Mouse (Mus musculus) MEL (cell line): ENCODE measurements around the gene Polr2h. TPM values are rescaled to one million over a fixed set of nuclear protein-coding genes. Genes with fewer than 3 reads are reported as not detected.
A peak's percentile ranks its signal among the peaks of the same experiment; 100 is the strongest.

Experiments
- DNase-seq: peaks from one replicate; pipeline ENCODE4 v3.0.0; 2011; ENCODE audit warnings: low read depth, low spot score
- H3K27ac ChIP-seq: 2 replicates; pipeline ENCODE4 v1.5.1; 2012; ENCODE audit warnings: low read depth, mild to moderate bottlenecking, control low read depth, low read length, moderate library complexity; ENCODE audit not compliant: control insufficient read depth
- H3K27me3 ChIP-seq, 2 experiments: fragments of 150-350 bp in 1 of 2; sonication (generic) in 1 of 2; 2 replicates each; pipeline ENCODE4 v1.6.1; 2012; ENCODE audit warnings: low read length in 2 of 2, mild to moderate bottlenecking in 2 of 2, improper control_type of control experiment in 1 of 2, moderate library complexity in 1 of 2; ENCODE audit not compliant: insufficient read depth in 2 of 2, control insufficient read depth in 1 of 2
- H3K36me3 ChIP-seq, 2 experiments: 2 replicates each; pipeline ENCODE4 v1.6.1; 2012 to 2014; ENCODE audit warnings: low read length in 2 of 2, improper control_type of control experiment in 1 of 2, inconsistent platforms in 1 of 2, mild to moderate bottlenecking in 1 of 2; ENCODE audit not compliant: insufficient read depth in 2 of 2, control insufficient read depth in 1 of 2
- H3K4me1 ChIP-seq, 2 experiments: fragments of 150-350 bp in 1 of 2; sonication (generic) in 1 of 2; 2 replicates each; pipeline ENCODE4 v1.6.1; 2012; ENCODE audit warnings: low read length in 2 of 2, improper control_type of control experiment in 1 of 2, mild to moderate bottlenecking in 1 of 2; ENCODE audit not compliant: insufficient read depth in 2 of 2, control insufficient read depth in 1 of 2
- H3K4me3 ChIP-seq, 2 experiments: fragments of 150-350 bp in 1 of 2; sonication (generic) in 1 of 2; 2 replicates each; pipeline ENCODE4 v1.5.1; 2012; ENCODE audit warnings: low read depth in 2 of 2, low read length in 2 of 2, mild to moderate bottlenecking in 2 of 2, moderate library complexity in 2 of 2, control low read depth in 1 of 2, improper control_type of control experiment in 1 of 2; ENCODE audit not compliant: control insufficient read depth in 1 of 2, insufficient read depth in 1 of 2
- H3K79me2 ChIP-seq: 2 replicates; pipeline ENCODE4 v1.6.1; 2012; ENCODE audit warnings: mild to moderate bottlenecking, low read length, moderate library complexity; ENCODE audit not compliant: control insufficient read depth, poor library complexity, insufficient read depth
- H3K9ac ChIP-seq: 2 replicates; pipeline ENCODE4 v1.6.1; 2012; ENCODE audit warnings: low read depth, mild to moderate bottlenecking, control low read depth, low read length, moderate library complexity; ENCODE audit not compliant: control insufficient read depth, poor library complexity, severe bottlenecking
- H3K9me3 ChIP-seq: fragments of 150-350 bp; sonication (generic); replicated peaks from 2 replicates; pipeline ENCODE4 v1.6.1; 2012; ENCODE audit warnings: mild to moderate bottlenecking, low read length, improper control_type of control experiment, moderate library complexity; ENCODE audit not compliant: insufficient read depth
- BHLHE40 ChIP-seq: IDR thresholded peaks from 2 replicates; pipeline ENCODE4 v1.6.1; 2012; ENCODE audit warnings: low read depth, mild to moderate bottlenecking, inconsistent platforms, low read length, improper control_type of control experiment, borderline replicate concordance
- CHD1 ChIP-seq: IDR thresholded peaks from 2 replicates; pipeline ENCODE4 v1.6.1; 2012; ENCODE audit warnings: low read depth, mild to moderate bottlenecking, inconsistent platforms, low read length, improper control_type of control experiment
- CTCF ChIP-seq, 3 experiments: IDR thresholded peaks in 2 of 3; conservative IDR thresholded peaks in 1 of 3; 2 replicates each; pipeline ENCODE4 v1.5.1; 2011 to 2012; ENCODE audit warnings: low read length in 3 of 3, low read depth in 2 of 3, mild to moderate bottlenecking in 2 of 3, improper control_type of control experiment in 1 of 3, inconsistent platforms in 1 of 3, mixed read lengths in 1 of 3, moderate library complexity in 1 of 3; ENCODE audit not compliant: control insufficient read depth in 1 of 3, insufficient read depth in 1 of 3, poor library complexity in 1 of 3, severe bottlenecking in 1 of 3
- ELF1 ChIP-seq: IDR thresholded peaks from 2 replicates; pipeline ENCODE4 v1.6.1; 2014; ENCODE audit warnings: low read depth, mild to moderate bottlenecking, inconsistent platforms, low read length, improper control_type of control experiment, moderate library complexity
- EP300 ChIP-seq, 2 experiments: IDR thresholded peaks; 2 replicates each; pipeline ENCODE4 v1.6.1; 2011; ENCODE audit warnings: improper control_type of control experiment in 2 of 2, low read length in 2 of 2, low read depth in 1 of 2, mild to moderate bottlenecking in 1 of 2
- GABPA ChIP-seq: IDR thresholded peaks from 2 replicates; pipeline ENCODE4 v1.6.1; 2012; ENCODE audit warnings: low read depth, mild to moderate bottlenecking, inconsistent platforms, low read length, improper control_type of control experiment, moderate library complexity
- GATA1 ChIP-seq: IDR thresholded peaks from 2 replicates; pipeline ENCODE4 v1.6.1; 2011; ENCODE audit warnings: low read depth, low read length, improper control_type of control experiment
- HCFC1 ChIP-seq: IDR thresholded peaks from 2 replicates; pipeline ENCODE4 v1.6.1; 2012; ENCODE audit warnings: low read depth, mild to moderate bottlenecking, inconsistent platforms, low read length, improper control_type of control experiment, moderate library complexity
- JUND ChIP-seq: IDR thresholded peaks from 2 replicates; pipeline ENCODE4 v1.6.1; 2011; ENCODE audit warnings: low read depth, mild to moderate bottlenecking, improper control_type of control experiment, low read length
- MYB ChIP-seq: IDR thresholded peaks from 2 replicates; pipeline ENCODE4 v1.6.1; 2011; ENCODE audit warnings: mild to moderate bottlenecking, low read depth, low read length, improper control_type of control experiment
- NELFE ChIP-seq: IDR thresholded peaks from 2 replicates; pipeline ENCODE4 v1.6.1; 2011; ENCODE audit warnings: low read depth, low read length, improper control_type of control experiment
- POLR2A ChIP-seq, 2 experiments: IDR thresholded peaks; 2 replicates each; pipeline ENCODE4 v1.6.1; 2011 to 2012; ENCODE audit warnings: low read length in 2 of 2, mild to moderate bottlenecking in 2 of 2, control low read depth in 1 of 2, improper control_type of control experiment in 1 of 2, low read depth in 1 of 2, moderate library complexity in 1 of 2; ENCODE audit not compliant: control insufficient read depth in 1 of 2, insufficient read depth in 1 of 2, poor library complexity in 1 of 2
- POLR2AphosphoS5 ChIP-seq: IDR thresholded peaks from 2 replicates; pipeline ENCODE4 v1.6.1; 2012; ENCODE audit warnings: low read depth, borderline replicate concordance, mild to moderate bottlenecking, inconsistent platforms, low read length, moderate library complexity, mixed read lengths
- RAD21 ChIP-seq: IDR thresholded peaks from 2 replicates; pipeline ENCODE4 v1.6.1; 2011; ENCODE audit warnings: mild to moderate bottlenecking, low read depth, low read length, improper control_type of control experiment
- RCOR1 ChIP-seq: IDR thresholded peaks from 2 replicates; pipeline ENCODE4 v1.6.1; 2012; ENCODE audit warnings: low read depth, mild to moderate bottlenecking, inconsistent platforms, low read length, improper control_type of control experiment
- SIN3A ChIP-seq: IDR thresholded peaks from 2 replicates; pipeline ENCODE4 v1.6.1; 2012; ENCODE audit warnings: low read length, improper control_type of control experiment, inconsistent platforms
- SMC3 ChIP-seq: IDR thresholded peaks from 2 replicates; pipeline ENCODE4 v1.6.1; 2011; ENCODE audit warnings: low read depth, low read length, improper control_type of control experiment
- UBTF ChIP-seq: IDR thresholded peaks from 2 replicates; pipeline ENCODE4 v1.6.1; 2012; ENCODE audit warnings: low read depth, mild to moderate bottlenecking, inconsistent platforms, low read length, improper control_type of control experiment, moderate library complexity, borderline replicate concordance; ENCODE audit not compliant: insufficient read depth
- USF1 ChIP-seq: IDR thresholded peaks from 2 replicates; pipeline ENCODE4 v1.6.1; 2014; ENCODE audit warnings: low read depth, mild to moderate bottlenecking, inconsistent platforms, low read length, improper control_type of control experiment, moderate library complexity
- ZC3H11A ChIP-seq: IDR thresholded peaks from 2 replicates; pipeline ENCODE4 v1.6.1; 2012; ENCODE audit warnings: low read depth, mild to moderate bottlenecking, inconsistent platforms, low read length, improper control_type of control experiment
- ZKSCAN1 ChIP-seq: IDR thresholded peaks from 2 replicates; pipeline ENCODE4 v1.6.1; 2012; ENCODE audit warnings: low read depth, mild to moderate bottlenecking, inconsistent platforms, low read length, improper control_type of control experiment, moderate library complexity
- polyA plus RNA-seq, 2 experiments: library from polyadenylated mRNA; stranded (reverse) in 1 of 2; unstranded in 1 of 2; fragments of >175 nt in 1 of 2; fragments of >200 nt in 1 of 2; gene quantifications; 2 replicates each; pipeline versions ENCODE4 v1.2.1 to v1.2.4; 2012; ENCODE audit warnings: low replicate concordance in 2 of 2, low read depth in 1 of 2; ENCODE audit not compliant: insufficient read length in 2 of 2, insufficient read depth in 1 of 2, missing spikeins in 1 of 2
- total RNA-seq: library from RNA; depleted of rRNA; stranded (reverse); fragments of 300-350 nt; gene quantifications from 2 replicates; pipeline ENCODE4 v1.2.3, GENCODE M21; 2012; rRNA removed

The Polr2h gene
- total and polyA plus RNA-seq, 3 experiments: 95.4 to 180 TPM; not detected in 1

DNA sequence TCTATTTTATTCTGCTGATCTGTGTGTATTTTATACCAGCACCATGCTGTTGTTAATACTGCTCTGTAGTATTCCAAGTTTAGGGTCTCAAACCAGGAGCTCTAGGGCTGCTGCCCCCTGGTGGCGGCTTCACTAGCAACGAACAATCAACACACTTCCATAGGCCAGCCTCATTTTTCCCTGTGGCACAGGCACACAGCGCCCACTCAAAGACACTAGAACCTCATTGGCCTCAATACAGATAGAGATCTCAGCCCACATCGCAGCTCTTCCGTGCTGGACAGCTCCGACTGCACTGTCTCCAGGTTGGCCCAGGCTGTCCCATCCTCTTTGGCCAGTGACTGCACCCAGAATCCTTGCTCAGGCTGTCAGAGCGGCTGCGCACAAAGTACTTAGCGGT is 47.8 kb downstream of the Polr2h start:
- no peaks in the 10 kb centered on the region for H3K4me1 ChIP-seq
- no peak overlapping the region for H3K27ac ChIP-seq
- TF ChIP-seq GATA1: no peak; the same call in 1 of the 2 replicates
- TF ChIP-seq UBTF: no peak
- no peak for TF ChIP-seq GABPA
- TF ChIP-seq ZKSCAN1: no peak
- TF ChIP-seq RAD21: peak; percentile 42
- TF ChIP-seq ELF1: no peak
- no peak for TF ChIP-seq RCOR1
- no peak for TF ChIP-seq JUND
- no peak for TF ChIP-seq HCFC1
- TF ChIP-seq POLR2AphosphoS5: no peak
- no peak for TF ChIP-seq EP300 (IDR thresholded peaks at IDR 0.05; ENCODE audit: low read depth in 1 of 2, low read length in 2 of 2)
- TF ChIP-seq SIN3A: no peak
- no peak for TF ChIP-seq USF1
- peak; percentile 74 for TF ChIP-seq SMC3
- TF ChIP-seq BHLHE40: no peak
- TF ChIP-seq NELFE: no peak
- TF ChIP-seq POLR2A (IDR thresholded peaks at IDR 0.05; ENCODE audit: control insufficient read depth in 1 of 2, insufficient read depth in 1 of 2, low read depth in 1 of 2, low read length in 2 of 2, poor library complexity in 1 of 2): no peak
- TF ChIP-seq CTCF (IDR thresholded peaks at IDR 0.05 in 2 of 3, conservative IDR thresholded peaks at IDR 0.05 in 1 of 3; ENCODE audit: control insufficient read depth in 1 of 3, insufficient read depth in 1 of 3, low read depth in 2 of 3, low read length in 3 of 3, poor library complexity in 1 of 3, severe bottlenecking in 1 of 3): peak; percentile 71 to 90 (median 76)
- TF ChIP-seq ZC3H11A: 0 out of 2 replicates have a peak, but pooled peaks have one; percentile 24
- TF ChIP-seq CHD1: no peak
- TF ChIP-seq MYB: no peak
- no peak overlapping the region for H3K9ac ChIP-seq
- no peak overlapping the region for H3K4me3 ChIP-seq
- H3K27me3 ChIP-seq: peaks cover 0 to 1% of the 10 kb centered on the region in 2 experiments; a peak in 3 of 4 replicates
- H3K9me3 ChIP-seq: no peaks in the 10 kb centered on the region
- no peaks in the 10 kb centered on the region for H3K79me2 ChIP-seq
- peak; percentile 65 for DNase-seq
- H3K36me3 ChIP-seq: no peaks in the 10 kb centered on the region

Other genes with a start within 250 kb of the Polr2h start
- gene Eif2b5, start 218.8 kb upstream of the Polr2h start, total RNA-seq: 131 and 137 TPM in 2 replicates
- 100 to 1,000 TPM in 1 of 2 experiments, 10 to 100 TPM in 1; 91.1 to 115 TPM for gene Eif2b5, start 218.8 kb upstream of the Polr2h start, polyA plus RNA-seq
- 4.0 and 4.1 TPM in 2 replicates for gene Dvl3, start 200.7 kb upstream of the Polr2h start, total RNA-seq
- 10 to 100 TPM in 1 of 2 experiments, not detected in 1; 20.5 TPM for gene Dvl3, start 200.7 kb upstream of the Polr2h start, polyA plus RNA-seq
- 185 and 199 TPM in 2 replicates for gene Ap2m1, start 182.2 kb upstream of the Polr2h start, total RNA-seq
- gene Ap2m1, start 182.2 kb upstream of the Polr2h start, polyA plus RNA-seq: 1,000 to 10,000 TPM in 1 of 2 experiments, 100 to 1,000 TPM in 1; 312 to 1,810 TPM
- 42.0 and 46.5 TPM in 2 replicates for gene Abcf3, start 169.1 kb upstream of the Polr2h start, total RNA-seq
- 10 to 100 TPM in 1 of 2 experiments, not detected in 1; 79.6 TPM for gene Abcf3, start 169.1 kb upstream of the Polr2h start, polyA plus RNA-seq
- 0.07 and 0.15 TPM in 2 replicates for gene Vwa5b2, start 128.2 kb upstream of the Polr2h start, total RNA-seq
- gene Vwa5b2, start 128.2 kb upstream of the Polr2h start, polyA plus RNA-seq: under 1 TPM in 1 of 2 experiments, not detected in 1; 0.33 TPM
- gene Eef1akmt4, start 106.1 kb upstream of the Polr2h start, total RNA-seq: 38.6 and 52.2 TPM in 2 replicates
- gene Eef1akmt4, start 106.1 kb upstream of the Polr2h start, polyA plus RNA-seq: 10 to 100 TPM in 1 of 2 experiments, not detected in 1; 37.1 TPM
- gene Gm49333, start 106.1 kb upstream of the Polr2h start, total RNA-seq: not detected in 2 replicates
- gene Gm49333, start 106.1 kb upstream of the Polr2h start, polyA plus RNA-seq: not detected
- 22.2 and 25.6 TPM in 2 replicates for gene Alg3, start 105.9 kb upstream of the Polr2h start, total RNA-seq
- 100 to 1,000 TPM in 1 of 2 experiments, 10 to 100 TPM in 1; 67.6 to 218 TPM for gene Alg3, start 105.9 kb upstream of the Polr2h start, polyA plus RNA-seq
- gene Camk2n2, start 96.4 kb upstream of the Polr2h start, total RNA-seq: 0.23 and 0.65 TPM in 2 replicates
- gene Camk2n2, start 96.4 kb upstream of the Polr2h start, polyA plus RNA-seq: 1 to 10 TPM in 1 of 2 experiments, not detected in 1; 4.3 TPM
- 4.9 and 5.0 TPM in 2 replicates for gene Ece2, start 87.8 kb upstream of the Polr2h start, total RNA-seq
- 1 to 10 TPM in 1 of 2 experiments, not detected in 1; 7.4 TPM for gene Ece2, start 87.8 kb upstream of the Polr2h start, polyA plus RNA-seq
- 262 and 323 TPM in 2 replicates for gene Psmd2, start 66.0 kb upstream of the Polr2h start, total RNA-seq
- 100 to 1,000 TPM in 1 of 2 experiments, 10 to 100 TPM in 1; 81.9 to 432 TPM for gene Psmd2, start 66.0 kb upstream of the Polr2h start, polyA plus RNA-seq
- 409 and 425 TPM in 2 replicates for gene Eif4g1, start 49.4 kb upstream of the Polr2h start, total RNA-seq
- gene Eif4g1, start 49.4 kb upstream of the Polr2h start, polyA plus RNA-seq: 100 to 1,000 TPM; 327 to 436 TPM
- gene Fam131a, start 24.4 kb upstream of the Polr2h start, total RNA-seq: not detected in 2 replicates
- gene Fam131a, start 24.4 kb upstream of the Polr2h start, polyA plus RNA-seq: not detected
- gene Clcn2, start 81 bp downstream of the Polr2h start, total RNA-seq: 3.6 and 5.4 TPM in 2 replicates
- gene Clcn2, start 81 bp downstream of the Polr2h start, polyA plus RNA-seq: 1 to 10 TPM in 1 of 2 experiments, not detected in 1; 9.4 TPM
- not detected in 2 replicates for gene Chrd, start 15.5 kb downstream of the Polr2h start, total RNA-seq
- gene Chrd, start 15.5 kb downstream of the Polr2h start, polyA plus RNA-seq: not detected
- gene Thpo, start 16.8 kb downstream of the Polr2h start, total RNA-seq: not detected in 2 replicates
- gene Thpo, start 16.8 kb downstream of the Polr2h start, polyA plus RNA-seq: not detected